Mouse (Mus musculus): ENCODE measurements around the gene Pbld2.
"Not testable (repeated sequence)": the region's sequence is repeated elsewhere in the genome, so short reads cannot be mapped to it uniquely, and the experiment has no call there.

The Pbld2 gene

GRCm38 (mm10) chr10:63026156-63026794, 2.2 kb downstream of the Pbld2 start:
- DNase-seq: no peak

- DNase-seq: no peak
Observed at GRCm38 (mm10) chr10:63026795-63027160, 2.7 kb downstream of the Pbld2 start.

DNA sequence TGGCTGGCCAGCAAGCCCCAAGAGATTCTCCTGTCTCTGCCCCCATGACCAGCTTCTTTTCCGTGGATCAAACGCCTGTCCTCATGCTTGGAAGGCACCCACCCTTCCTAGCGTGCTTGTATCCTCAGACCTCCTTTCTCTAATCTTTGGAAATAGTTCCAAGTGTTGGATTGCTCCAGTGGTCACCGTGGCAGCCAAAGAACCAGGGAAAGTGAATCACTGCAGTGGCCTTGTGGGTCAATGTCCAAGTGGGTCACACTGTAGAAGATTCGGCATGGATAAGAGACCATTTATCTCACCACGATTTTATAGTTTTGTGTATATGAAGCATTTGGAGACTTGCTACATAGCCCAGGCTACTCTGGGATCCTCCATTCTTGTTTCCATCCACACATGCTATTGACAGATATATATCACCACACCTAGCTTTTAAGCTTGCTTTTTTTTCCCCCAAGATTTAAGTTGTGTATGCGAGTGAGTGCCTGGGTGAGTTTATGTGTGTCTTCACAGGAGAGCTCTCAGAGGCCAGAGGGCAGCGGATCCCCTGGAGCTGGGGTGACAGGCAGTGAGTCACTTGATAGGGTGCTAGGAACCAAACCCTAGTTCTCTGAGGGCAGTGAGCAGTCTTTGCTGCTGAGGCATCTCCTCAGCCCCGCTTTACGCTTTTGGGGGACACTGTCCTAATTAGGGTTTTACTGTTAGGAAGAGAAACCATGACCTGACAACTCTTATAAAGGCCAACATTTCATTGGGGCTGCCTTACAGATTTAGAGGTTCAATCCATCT, 3.5 kb downstream of the Pbld2 start:
- no peak for DNase-seq

DNA sequence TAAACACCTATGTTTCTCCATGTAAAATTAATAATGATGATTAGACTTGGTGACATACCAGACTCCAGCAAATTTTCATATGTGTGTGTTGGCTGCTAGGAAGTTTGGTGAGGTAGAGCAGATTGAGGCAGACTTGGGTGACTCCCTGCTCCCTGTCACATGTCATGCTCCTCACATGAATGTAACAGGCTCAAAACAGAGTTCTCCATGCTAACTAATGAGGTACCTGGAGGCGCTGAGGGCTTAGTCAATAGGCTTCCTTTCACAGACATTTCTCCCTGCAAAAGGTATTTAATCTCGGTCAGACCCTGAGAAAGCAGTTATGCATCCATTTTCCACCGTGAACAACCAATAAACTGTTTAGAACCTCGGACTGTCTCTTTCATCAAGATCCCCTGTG, 4.3 kb downstream of the Pbld2 start:
- no peak for DNase-seq

DNA sequence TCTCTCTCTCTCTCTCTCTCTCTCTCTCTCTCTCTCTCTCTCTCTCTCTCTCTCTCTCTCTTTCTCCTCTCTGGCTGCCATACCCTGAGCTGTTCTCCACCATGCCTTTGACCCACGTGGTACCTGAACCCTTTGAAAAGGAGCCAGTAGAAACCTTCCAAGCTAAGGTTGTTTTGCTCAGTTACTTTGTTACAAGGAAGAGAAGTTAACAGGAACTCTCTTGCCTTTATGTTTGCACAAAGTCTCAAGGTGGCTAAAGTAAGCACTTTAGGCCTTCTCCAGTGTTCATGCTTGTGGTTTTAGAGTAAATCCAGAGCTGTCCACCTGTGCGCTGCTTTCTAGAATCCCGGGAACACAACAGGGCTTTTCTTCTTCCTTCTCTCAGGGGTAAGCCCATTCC, 8.2 kb downstream of the Pbld2 start:
- DNase-seq: no peak

DNA sequence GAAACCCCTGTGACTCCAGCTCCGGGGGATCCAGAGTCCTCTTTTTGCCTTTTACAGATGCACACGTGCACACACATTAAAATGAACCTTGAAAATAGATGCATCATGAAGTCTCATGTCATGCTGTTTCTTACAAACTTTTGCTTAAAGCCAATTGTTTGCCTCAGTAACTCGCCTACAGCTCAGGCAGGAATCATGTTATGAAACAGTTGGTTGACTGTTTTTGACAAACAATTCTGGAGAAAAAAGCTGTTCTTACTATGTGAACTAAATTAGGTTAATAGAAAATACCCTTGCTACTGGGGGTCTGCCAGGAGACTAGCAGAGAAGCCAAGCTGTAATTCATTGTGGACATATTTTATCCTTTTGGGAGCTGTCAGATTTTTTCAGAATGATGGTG, 8.8 kb downstream of the Pbld2 start:
- no peak for DNase-seq

- DNase-seq: peak; percentile 60
Observed at GRCm38 (mm10) chr10:63038571-63039320, 14.6 kb downstream of the Pbld2 start.

- no peak for DNase-seq
Observed at GRCm38 (mm10) chr10:63039867-63040628, 15.9 kb downstream of the Pbld2 start.

- no peak for DNase-seq
Observed at GRCm38 (mm10) chr10:63043154-63043553, 19.0 kb downstream of the Pbld2 start.

GRCm38 (mm10) chr10:63047751-63048150, 23.6 kb downstream of the Pbld2 start:
- no peak for DNase-seq

DNA sequence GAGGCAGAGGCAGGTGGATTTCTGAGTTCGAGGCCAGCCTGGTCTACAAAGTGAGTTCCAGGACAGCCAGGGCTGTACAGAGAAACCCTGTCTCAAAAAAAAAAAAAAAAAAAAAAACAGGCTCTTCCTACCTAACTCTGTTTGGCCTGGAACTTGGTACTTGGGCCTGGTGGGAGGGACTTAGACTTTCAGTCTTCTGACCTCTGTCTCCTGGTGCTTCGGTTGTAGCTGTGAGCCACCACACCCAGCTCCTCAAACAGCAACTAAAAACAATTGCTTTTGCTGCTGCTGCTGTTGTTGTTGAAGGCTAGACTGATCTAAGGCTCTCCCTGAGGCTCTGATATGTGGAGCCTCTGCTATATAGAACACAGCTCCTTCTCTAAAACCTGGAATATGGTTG, 25.0 kb downstream of the Pbld2 start:
- DNase-seq: no peak

GRCm38 (mm10) chr10:63051267-63051666, 27.2 kb downstream of the Pbld2 start:
- DNase-seq: no peak

GRCm38 (mm10) chr10:63052011-63052410, 27.9 kb downstream of the Pbld2 start:
- no peak for DNase-seq

DNA sequence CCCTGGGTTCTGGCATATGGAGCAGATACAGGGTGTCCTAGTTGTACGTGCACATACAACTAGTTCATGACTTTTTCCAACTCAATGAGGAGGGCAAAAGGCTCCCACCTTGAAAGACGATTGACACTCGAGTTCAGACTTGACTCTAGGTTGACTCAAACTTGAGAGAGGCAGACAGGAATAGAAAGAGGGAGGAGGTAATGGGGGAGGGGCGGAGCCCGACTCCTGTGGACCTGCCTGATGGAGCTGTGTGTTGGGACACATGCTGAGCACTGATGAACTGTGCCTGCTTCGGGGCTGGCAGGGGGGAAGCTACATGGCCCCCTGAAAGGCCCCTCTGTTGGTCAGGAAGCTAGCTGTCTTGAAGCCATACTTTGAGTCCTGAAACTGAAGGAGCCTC, 28.9 kb downstream of the Pbld2 start:
- DNase-seq: no peak

- DNase-seq: not testable (repeated sequence)
Observed at GRCm38 (mm10) chr10:63054071-63054470, 30.0 kb downstream of the Pbld2 start.

DNA sequence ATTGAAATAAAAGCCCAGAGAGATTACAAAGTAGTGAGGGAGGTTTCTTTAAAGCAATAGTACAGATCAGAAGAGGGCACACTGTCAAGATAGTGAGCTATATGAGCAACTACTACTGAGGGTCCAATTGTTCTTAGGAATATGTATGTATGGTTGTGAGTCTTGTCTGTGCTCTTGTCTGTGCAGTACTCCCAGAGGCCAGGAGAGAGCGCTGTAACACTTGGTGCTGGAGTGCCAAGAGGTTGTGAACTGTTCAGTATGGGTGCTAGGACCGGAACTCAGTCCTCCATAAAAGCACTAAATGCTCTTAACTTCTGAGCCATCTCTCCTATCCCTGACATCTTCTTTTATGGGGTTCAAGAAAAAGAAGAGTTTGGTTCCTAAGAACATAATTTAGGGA, 30.5 kb downstream of the Pbld2 start:
- DNase-seq: no peak

- DNase-seq: peak; percentile 62
Observed at GRCm38 (mm10) chr10:63056966-63057750, 33.0 kb downstream of the Pbld2 start.

GRCm38 (mm10) chr10:63059862-63060261, 35.7 kb downstream of the Pbld2 start, which contains the start of gene Pbld1:
TSS of gene Pbld1 (plus strand) at chr10:63060162.
- DNase-seq: no peak

DNA sequence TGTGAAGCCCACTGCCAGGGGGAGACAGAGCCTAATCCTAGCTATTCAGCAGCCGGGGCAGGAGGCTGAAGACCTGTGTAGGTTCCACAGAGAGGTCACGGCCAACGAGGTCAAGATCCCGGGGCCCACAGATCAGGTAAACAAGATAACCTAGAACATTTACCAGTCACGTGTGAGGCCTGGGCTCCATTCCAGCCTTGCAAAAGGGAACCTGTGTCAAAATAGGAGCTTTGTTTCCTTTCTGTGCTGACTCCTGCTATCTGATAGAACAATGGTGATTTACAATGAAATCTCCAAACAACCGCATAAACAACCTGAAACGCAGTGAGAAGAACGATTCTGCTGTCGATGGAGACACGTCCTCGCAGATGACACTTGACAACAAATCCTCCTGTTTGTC, 36.3 kb downstream of the Pbld2 start:
- DNase-seq: peak; percentile 86

DNA sequence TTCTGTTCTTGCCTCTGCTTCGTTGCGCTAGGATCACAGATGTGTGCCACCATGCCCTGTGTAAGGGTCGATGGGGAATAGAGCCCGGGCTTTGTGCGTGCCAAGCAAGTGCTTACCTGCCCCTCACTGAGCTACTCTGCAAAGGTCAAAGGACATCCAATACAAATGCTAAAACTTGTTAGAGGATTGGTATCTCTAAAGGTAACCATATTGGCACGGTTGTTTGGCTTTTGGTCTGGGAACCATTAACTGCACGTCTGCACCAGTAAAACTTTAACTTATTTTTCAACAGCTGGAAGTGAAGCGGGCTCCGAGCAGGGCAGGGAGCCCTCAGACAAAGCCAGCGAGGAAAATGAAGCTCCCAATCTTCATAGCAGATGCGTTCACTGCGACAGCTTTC, 37.2 kb downstream of the Pbld2 start:
- peak; percentile 66 for DNase-seq

DNA sequence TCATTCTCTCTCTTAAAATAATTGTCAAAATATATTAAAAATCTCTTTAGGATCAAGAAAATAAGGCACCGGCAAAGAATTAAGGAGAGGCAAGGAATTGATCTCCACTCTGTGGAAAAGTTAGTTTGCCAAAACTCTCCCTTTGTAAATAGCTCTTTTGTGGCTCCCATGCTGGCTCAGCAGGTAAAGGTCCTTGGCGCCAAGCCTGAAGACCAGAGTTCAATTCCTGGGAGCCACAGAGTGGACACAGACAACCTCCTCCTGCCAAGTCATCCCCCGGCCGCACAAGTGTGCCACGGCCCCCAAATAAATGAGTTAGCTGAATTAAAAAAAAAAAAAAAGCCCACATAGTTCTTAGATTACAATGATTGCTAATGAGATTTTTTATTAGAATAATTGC, 38.6 kb downstream of the Pbld2 start:
- peak; percentile 77 for DNase-seq

DNA sequence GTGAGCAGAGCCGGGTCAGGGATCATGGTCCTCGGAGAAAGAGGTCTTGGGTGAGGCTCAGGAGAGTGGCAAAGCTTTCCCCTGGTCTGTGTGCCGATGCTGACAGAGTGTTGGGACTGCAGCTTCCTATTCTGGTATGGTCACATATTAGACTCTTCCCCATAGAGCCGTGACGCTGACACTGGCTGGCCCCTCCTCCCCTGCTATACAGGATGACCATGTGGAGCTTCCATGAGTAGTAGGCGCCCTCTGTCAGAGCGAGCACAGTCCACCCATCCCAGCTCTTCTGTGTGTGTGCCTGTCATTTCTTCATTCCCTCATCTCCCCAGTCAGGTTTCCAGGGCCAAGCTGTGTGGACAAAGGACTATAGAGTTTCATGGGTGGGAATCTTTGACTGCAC, 39.2 kb downstream of the Pbld2 start:
- no peak for DNase-seq
